In genomic region chr3:103606660-103607595, GRCm38 (mm10) we compare ENCODE assay signal across 20 mouse cellular contexts. TPM values are rescaled to one million over a fixed set of nuclear protein-coding genes. Genes with fewer than 3 reads are reported as not detected.
A peak's percentile ranks its signal among the peaks of the same experiment; 100 is the strongest.
DNase-seq lines count a peak whose midpoint lies in the region; ATAC-seq and TF ChIP-seq lines count a peak whose summit lies in the region.
"Had no signal": no experiment of that assay in that cellular context is flagged by ENCODE, and none has a peak within 500 bp of the region (broad histone marks: within the 10 kb centered on the region; RNA-seq: fewer than 3 reads in every experiment).

No protein-coding gene starts in this region.

- H3K4me1 ChIP-seq in forebrain, embryonic 13.5 days: peaks cover 6% of the 10 kb centered on the region; the same call in 1 of the 2 replicates
- H3K4me1 ChIP-seq in forebrain, embryonic 11.5 days (replicated peaks; ENCODE audit: control insufficient read depth, insufficient read depth, low read length): no peaks in the 10 kb centered on the region
- H3K4me1 ChIP-seq in midbrain, embryonic 16.5 days (ENCODE audit: control insufficient read depth, insufficient read depth, low read length): no peaks in the 10 kb centered on the region
- no peaks in the 10 kb centered on the region for H3K4me1 ChIP-seq in midbrain, embryonic 14.5 days (ENCODE audit: control insufficient read depth, insufficient read depth, low read length)
- peaks cover 35% of the 10 kb centered on the region for H3K4me1 ChIP-seq in olfactory bulb, adult 2 months (ENCODE audit: control insufficient read depth, insufficient read depth, low read length)
- no peaks in the 10 kb centered on the region for H3K4me1 ChIP-seq in midbrain, postnatal 0 days (ENCODE audit: insufficient read depth, low read length)

- H3K9me3 ChIP-seq in forebrain, embryonic 13.5 days (replicated peaks): no peaks in the 10 kb centered on the region
- H3K9me3 ChIP-seq in forebrain, embryonic 11.5 days (ENCODE audit: control insufficient read depth, low read length): no peaks in the 10 kb centered on the region
- H3K9me3 ChIP-seq in midbrain, embryonic 16.5 days (replicated peaks; ENCODE audit: control insufficient read depth, low read length, poor library complexity, severe bottlenecking): no peaks in the 10 kb centered on the region
- H3K9me3 ChIP-seq in midbrain, embryonic 14.5 days (ENCODE audit: control insufficient read depth, low read length): no peaks in the 10 kb centered on the region
- no peaks in the 10 kb centered on the region for H3K9me3 ChIP-seq in midbrain, postnatal 0 days (ENCODE audit: low read length)
- H3K9me3 ChIP-seq: embryonic facial prominence, embryonic 13.5 days; hindbrain, embryonic 15.5 days; lung, embryonic 15.5 days had no signal

- no peak overlapping the region for H3K4me2 ChIP-seq in forebrain, embryonic 13.5 days
- H3K4me2 ChIP-seq in forebrain, embryonic 11.5 days (ENCODE audit: low read depth, low read length, severe bottlenecking): no peak overlapping the region
- no peak overlapping the region for H3K4me2 ChIP-seq in midbrain, embryonic 16.5 days (ENCODE audit: low read length)
- H3K4me2 ChIP-seq in midbrain, embryonic 14.5 days (ENCODE audit: low read length): no peak overlapping the region
- H3K4me2 ChIP-seq in midbrain, postnatal 0 days (ENCODE audit: low read depth, low read length, poor library complexity, severe bottlenecking): no peak overlapping the region
- H3K4me2 ChIP-seq: embryonic facial prominence, embryonic 13.5 days; hindbrain, embryonic 15.5 days; lung, embryonic 15.5 days had no signal

- no peak overlapping the region for H3K9ac ChIP-seq in forebrain, embryonic 13.5 days
- H3K9ac ChIP-seq in forebrain, embryonic 11.5 days (ENCODE audit: low read length): no peak overlapping the region
- no peak overlapping the region for H3K9ac ChIP-seq in midbrain, embryonic 16.5 days (ENCODE audit: low read depth, low read length)
- H3K9ac ChIP-seq in midbrain, embryonic 14.5 days (replicated peaks; ENCODE audit: low read length): no peak overlapping the region
- H3K9ac ChIP-seq in midbrain, postnatal 0 days (replicated peaks; ENCODE audit: low read length, poor library complexity, severe bottlenecking): no peak overlapping the region
- H3K9ac ChIP-seq: embryonic facial prominence, embryonic 13.5 days; hindbrain, embryonic 15.5 days; lung, embryonic 15.5 days had no signal

- H3K27me3 ChIP-seq in forebrain, embryonic 13.5 days: no peaks in the 10 kb centered on the region
- H3K27me3 ChIP-seq in forebrain, embryonic 11.5 days (ENCODE audit: control insufficient read depth, insufficient read depth, low read length): no peaks in the 10 kb centered on the region
- no peaks in the 10 kb centered on the region for H3K27me3 ChIP-seq in midbrain, embryonic 16.5 days (ENCODE audit: control insufficient read depth, insufficient read depth, low read depth, low read length)
- no peaks in the 10 kb centered on the region for H3K27me3 ChIP-seq in midbrain, embryonic 14.5 days (ENCODE audit: control insufficient read depth, insufficient read depth, low read length)
- no peaks in the 10 kb centered on the region for H3K27me3 ChIP-seq in midbrain, postnatal 0 days (ENCODE audit: insufficient read depth, low read length)
- H3K27me3 ChIP-seq: embryonic facial prominence, embryonic 13.5 days; hindbrain, embryonic 15.5 days; lung, embryonic 15.5 days had no signal

- no peak for TF ChIP-seq CTCF in olfactory bulb, adult 2 months (IDR thresholded peaks at IDR 0.05; ENCODE audit: insufficient read depth, low read depth, low read length)
- no peak for TF ChIP-seq CTCF in midbrain, postnatal 0 days (IDR thresholded peaks at IDR 0.05)

- WGBS in forebrain, embryonic 13.5 days: 78% methylated on average over 13 of the region's 13 CpGs
- 88% methylated on average over 13 of the region's 13 CpGs for WGBS in forebrain, embryonic 11.5 days
- 77% methylated on average over 13 of the region's 13 CpGs for WGBS in midbrain, embryonic 16.5 days
- 85% methylated on average over 13 of the region's 13 CpGs for WGBS in midbrain, embryonic 14.5 days
- WGBS in olfactory bulb, adult 2 months: 63% methylated on average over 13 of the region's 13 CpGs
- 75% methylated on average over 13 of the region's 13 CpGs for WGBS in midbrain, postnatal 0 days

- ATAC-seq in forebrain, embryonic 13.5 days: peak; percentile 55; the same call in 1 of the 2 replicates
- ATAC-seq in forebrain, embryonic 11.5 days (replicated peaks; ENCODE audit: low FRiP score): no peak
- 0 out of 2 replicates have a peak, but pooled peaks have one; percentile 25 for ATAC-seq in midbrain, embryonic 16.5 days
- no peak for ATAC-seq in midbrain, embryonic 14.5 days (ENCODE audit: low FRiP score, low TSS enrichment)
- ATAC-seq in midbrain, postnatal 0 days (ENCODE audit: low FRiP score): no peak

- H3K27ac ChIP-seq in forebrain, embryonic 13.5 days: no peak overlapping the region
- no peak overlapping the region for H3K27ac ChIP-seq in forebrain, embryonic 11.5 days (ENCODE audit: low read depth, low read length)
- H3K27ac ChIP-seq in midbrain, embryonic 16.5 days (ENCODE audit: low read length): no peak overlapping the region
- no peak overlapping the region for H3K27ac ChIP-seq in midbrain, embryonic 14.5 days (replicated peaks; ENCODE audit: low read depth, low read length)
- peak overlapping the region; percentile 63 for H3K27ac ChIP-seq in olfactory bulb, adult 2 months (ENCODE audit: insufficient read depth, low read depth, low read length)
- H3K27ac ChIP-seq in midbrain, postnatal 0 days (ENCODE audit: low read depth, low read length): no peak overlapping the region
- H3K27ac ChIP-seq: embryonic facial prominence, embryonic 13.5 days; hindbrain, embryonic 15.5 days; lung, embryonic 15.5 days had no signal

- no peaks in the 10 kb centered on the region for H3K36me3 ChIP-seq in forebrain, embryonic 13.5 days (ENCODE audit: poor library complexity, severe bottlenecking)
- H3K36me3 ChIP-seq in forebrain, embryonic 11.5 days (ENCODE audit: control insufficient read depth, insufficient read depth, low read length): no peaks in the 10 kb centered on the region
- no peaks in the 10 kb centered on the region for H3K36me3 ChIP-seq in midbrain, embryonic 16.5 days (ENCODE audit: control insufficient read depth, insufficient read depth, low read length)
- H3K36me3 ChIP-seq in midbrain, embryonic 14.5 days (ENCODE audit: control insufficient read depth, insufficient read depth, low read length): no peaks in the 10 kb centered on the region
- H3K36me3 ChIP-seq in midbrain, postnatal 0 days (ENCODE audit: insufficient read depth, low read length): no peaks in the 10 kb centered on the region
- H3K36me3 ChIP-seq: embryonic facial prominence, embryonic 13.5 days; hindbrain, embryonic 15.5 days; lung, embryonic 15.5 days had no signal

- TF ChIP-seq POLR2A in olfactory bulb, adult 2 months (IDR thresholded peaks at IDR 0.05; ENCODE audit: insufficient read depth, low read depth, low read length): no peak

- DNase-seq in forebrain, embryonic 11.5 days (ENCODE audit: low spot score): no peak
- no peak for DNase-seq in midbrain, embryonic 14.5 days
- peak; percentile 65 to 70 for DNase-seq in cerebellum, postnatal 25 days
- no peak for DNase-seq in midbrain, postnatal 0 days (ENCODE audit: low spot score)
- no peak for DNase-seq in adipocyte (ENCODE audit: low spot score)
- DNase-seq: adrenal gland, postnatal 10 days; gastrocnemius, postnatal 36 days; kidney, adult 8-10 months; kidney, postnatal 4 days; right cerebral cortex, postnatal 25 days had no signal

- H3K4me3 ChIP-seq in forebrain, embryonic 13.5 days: no peak overlapping the region
- no peak overlapping the region for H3K4me3 ChIP-seq in forebrain, embryonic 11.5 days (ENCODE audit: low read depth, low read length)
- no peak overlapping the region for H3K4me3 ChIP-seq in midbrain, embryonic 16.5 days (ENCODE audit: low read depth, low read length)
- no peak overlapping the region for H3K4me3 ChIP-seq in midbrain, embryonic 14.5 days (replicated peaks; ENCODE audit: low read depth, low read length)
- no peak overlapping the region for H3K4me3 ChIP-seq in olfactory bulb, adult 2 months (ENCODE audit: insufficient read depth, low read depth, low read length)
- H3K4me3 ChIP-seq in midbrain, postnatal 0 days (ENCODE audit: low read depth, low read length): no peak overlapping the region
- H3K4me3 ChIP-seq: embryonic facial prominence, embryonic 13.5 days; hindbrain, embryonic 15.5 days; lung, embryonic 15.5 days had no signal

RNA-seq across cellular contexts. Expression of gene Syt6, which starts 31.9 kb away (rescaled TPM):
- 6.2 and 9.0 TPM in 2 replicates for polyA plus RNA-seq in forebrain, embryonic 13.5 days (2015; fragmentation: Nextera tagmentation; extraction: Ambion mirVana)
- 1.5 and 1.7 TPM in 2 replicates for polyA plus RNA-seq in forebrain, embryonic 11.5 days (2014; fragmentation: Nextera tagmentation; extraction: Ambion mirVana)
- polyA plus RNA-seq in midbrain, embryonic 16.5 days (2015; fragmentation: Nextera tagmentation; extraction: Ambion mirVana): 14.7 and 14.8 TPM in 2 replicates
- 21.1 and 22.8 TPM in 2 replicates for polyA plus RNA-seq in midbrain, embryonic 14.5 days (2014; fragmentation: Nextera tagmentation; extraction: Ambion mirVana)
- 104 and 138 TPM in 2 replicates for polyA plus RNA-seq in olfactory bulb, adult 2 months (2012; ENCODE audit: insufficient read depth, insufficient read length, low replicate concordance, missing spikeins)
- total RNA-seq in midbrain, postnatal 0 days (2014; rRNA removed): 29.5 and 30.7 TPM in 2 replicates
- 9.0 and 10.0 TPM in 2 replicates for polyA plus RNA-seq in midbrain, postnatal 0 days (2015; fragmentation: Nextera tagmentation; extraction: Ambion mirVana)
- total RNA-seq: gastrocnemius, postnatal 36 days; liver, adult 2 months; megakaryocyte, adult 5-6 weeks had no signal
- polyA plus RNA-seq: liver, adult 2 months had no signal

RNA-seq across cellular contexts. Expression of gene Atg4a-ps, which starts 38.9 kb away (rescaled TPM):
- polyA plus RNA-seq in forebrain, embryonic 13.5 days (2015; fragmentation: Nextera tagmentation; extraction: Ambion mirVana): 0.17 and 0.18 TPM in 2 replicates
- not detected in 2 replicates for polyA plus RNA-seq in forebrain, embryonic 11.5 days (2014; fragmentation: Nextera tagmentation; extraction: Ambion mirVana)
- 0.11 and 0.29 TPM in 2 replicates for polyA plus RNA-seq in midbrain, embryonic 16.5 days (2015; fragmentation: Nextera tagmentation; extraction: Ambion mirVana)
- polyA plus RNA-seq in midbrain, embryonic 14.5 days (2014; fragmentation: Nextera tagmentation; extraction: Ambion mirVana): 0.20 TPM in 1 of 2 replicates, not detected in the other
- polyA plus RNA-seq in olfactory bulb, adult 2 months (2012; ENCODE audit: insufficient read depth, insufficient read length, low replicate concordance, missing spikeins): not detected in 2 replicates
- total RNA-seq in midbrain, postnatal 0 days (2014; rRNA removed): not detected in 2 replicates
- 0.22 TPM in 1 of 2 replicates, not detected in the other for polyA plus RNA-seq in midbrain, postnatal 0 days (2015; fragmentation: Nextera tagmentation; extraction: Ambion mirVana)
- polyA plus RNA-seq: heart, embryonic 14.5 days; hindbrain, embryonic 15.5 days; liver, adult 2 months; stomach, embryonic 14.5 days had no signal

Comparison
In these comparisons a context has a peak if more than half of its experiments do, and no peak if none do; other contexts are left out.
1. ATAC-seq: peak in forebrain, embryonic 13.5 days (single experiment) and midbrain, embryonic 16.5 days (single experiment); none in forebrain, embryonic 11.5 days (single experiment), midbrain, embryonic 14.5 days (single experiment) and midbrain, postnatal 0 days (single experiment).
2. DNase-seq: peak in cerebellum, postnatal 25 days (2 of 2); none in forebrain, embryonic 11.5 days (single experiment), midbrain, embryonic 14.5 days (single experiment), midbrain, postnatal 0 days (single experiment) and adipocyte (single experiment).